Mouse (Mus musculus) midbrain, embryonic 16.5 days (tissue): Measurements from ENCODE around the gene Cct7. TPM values are rescaled to one million over a fixed set of nuclear protein-coding genes. Genes with fewer than 3 reads are reported as not detected.

Experiments
- ATAC-seq: fragments of 200-750 bp; cut with Nextera tagmentation; 2 replicates; pipeline ENCODE4 v1.8.0; 2017; ENCODE audit warnings: moderate TSS enrichment
- H3K27ac ChIP-seq: fragments of 300-500 bp; sonication (generic); 2 replicates; pipeline ENCODE4 v1.5.1; 2014; ENCODE audit warnings: mild to moderate bottlenecking, low read length, mixed read lengths
- H3K27me3 ChIP-seq: fragments of 300-500 bp; sonication (generic); 2 replicates; pipeline ENCODE4 v1.6.1; 2014; ENCODE audit warnings: low read depth, low read length, mixed read lengths; ENCODE audit not compliant: control insufficient read depth, insufficient read depth
- H3K36me3 ChIP-seq: fragments of 300-500 bp; sonication (generic); 2 replicates; pipeline ENCODE4 v1.6.1; 2014; ENCODE audit warnings: mild to moderate bottlenecking, low read length, moderate library complexity, mixed read lengths; ENCODE audit not compliant: control insufficient read depth, insufficient read depth
- H3K4me1 ChIP-seq: fragments of 300-500 bp; sonication (generic); 2 replicates; pipeline ENCODE4 v1.6.1; 2014; ENCODE audit warnings: mild to moderate bottlenecking, low read length, mixed read lengths; ENCODE audit not compliant: control insufficient read depth, insufficient read depth
- H3K4me2 ChIP-seq: fragments of 300-500 bp; sonication (generic); 2 replicates; pipeline ENCODE4 v1.6.1; 2014; ENCODE audit warnings: mild to moderate bottlenecking, low read length, mixed read lengths
- H3K4me3 ChIP-seq: fragments of 300-500 bp; sonication (generic); 2 replicates; pipeline ENCODE4 v1.5.1; 2014; ENCODE audit warnings: low read depth, mild to moderate bottlenecking, low read length, moderate library complexity, mixed read lengths
- H3K9ac ChIP-seq: fragments of 300-500 bp; sonication (generic); 2 replicates; pipeline ENCODE4 v1.6.1; 2014; ENCODE audit warnings: low read depth, low read length, mixed read lengths
- H3K9me3 ChIP-seq: fragments of 300-500 bp; sonication (generic); replicated peaks from 2 replicates; pipeline ENCODE4 v1.6.1; 2014; ENCODE audit warnings: mild to moderate bottlenecking, low read length, mixed read lengths; ENCODE audit not compliant: control insufficient read depth, poor library complexity, severe bottlenecking
- WGBS: fragments of 180-500 bp; shearing (Covaris S2); extraction: QIAGEN DNeasy Blood & Tissue Kit; methylation state at CpG from one replicate; pipeline ENCODE4 v1.1.7; 2014; 5-methylcytosine and 5-hydroxymethylcytosine counted together
- polyA plus RNA-seq: library from polyadenylated mRNA; unstranded; fragments of >200 nt; fragmentation: Nextera tagmentation; extraction: Ambion mirVana; gene quantifications from 2 replicates; pipeline ENCODE4 v1.2.1, GENCODE M21; 2015

Gene Cct7
- polyA plus RNA-seq, 1 experiment from 2014 or later = 573 TPM

DNA sequence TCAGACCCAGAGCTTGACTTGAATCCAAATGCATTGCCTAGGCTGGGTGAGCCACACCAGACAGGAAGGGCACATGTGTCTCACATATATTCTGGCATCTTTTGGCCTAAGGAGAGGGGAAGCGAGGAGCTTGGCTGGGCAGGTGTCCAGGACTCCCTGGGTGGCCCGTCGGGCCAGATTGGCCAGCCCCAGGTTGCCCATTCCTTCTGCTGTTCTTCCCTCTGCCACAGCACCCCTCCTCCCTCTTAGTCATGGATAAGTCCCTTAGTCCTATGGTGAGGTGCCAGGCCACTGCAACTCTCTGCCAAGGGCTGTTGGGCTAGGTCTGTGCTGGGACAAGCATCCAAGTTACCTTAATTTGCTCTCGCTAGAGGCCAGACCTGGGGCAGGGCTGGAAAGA is 64.6 kb downstream of the Cct7 start:
- no peak for ATAC-seq
- Histone ChIP-seq H3K9ac (no peak overlapping the region), H3K9me3 (no peaks in the 10 kb centered on the region), H3K27me3 (peaks cover 44% of the 10 kb centered on the region), H3K27ac (no peak overlapping the region), H3K4me3 (no peak overlapping the region), H3K36me3 (no peaks in the 10 kb centered on the region), H3K4me1 (peaks cover 38% of the 10 kb centered on the region), H3K4me2 (no peak overlapping the region)
- WGBS = 73% methylated on average over 4 of the region's 4 CpGs

Other genes starting within 250 kb of the Cct7 start
- gene Sfxn5, start 118.1 kb upstream of the Cct7 start, polyA plus RNA-seq = 27.6 and 41.3 TPM in 2 replicates
- gene Rab11fip5, start 76.9 kb upstream of the Cct7 start, polyA plus RNA-seq = 20.2 and 21.1 TPM in 2 replicates
- gene Noto, start 27.6 kb upstream of the Cct7 start, polyA plus RNA-seq = not detected in 2 replicates
- gene Smyd5, start 19.5 kb upstream of the Cct7 start, polyA plus RNA-seq = 73.3 and 78.2 TPM in 2 replicates
- gene Pradc1, start 456 bp downstream of the Cct7 start, polyA plus RNA-seq = 19.8 and 24.7 TPM in 2 replicates
- 11.4 and 11.7 TPM in 2 replicates for gene Fbxo41, start 51.5 kb downstream of the Cct7 start, polyA plus RNA-seq
- gene Egr4, start 62.1 kb downstream of the Cct7 start, polyA plus RNA-seq = not detected in 2 replicates
- gene Alms1, start 136.0 kb downstream of the Cct7 start, polyA plus RNA-seq = 4.5 and 5.0 TPM in 2 replicates